Mouse (Mus musculus): Measurements from ENCODE around the gene Klkb1. TPM values are rescaled to one million over a fixed set of nuclear protein-coding genes. Genes with fewer than 3 reads are reported as not detected.
A peak's percentile ranks its signal among the peaks of the same experiment; 100 is the strongest.

Klkb1 gene
- total RNA-seq, 2 experiments from 2014 or later: 0.23 TPM; not detected in 1

DNA sequence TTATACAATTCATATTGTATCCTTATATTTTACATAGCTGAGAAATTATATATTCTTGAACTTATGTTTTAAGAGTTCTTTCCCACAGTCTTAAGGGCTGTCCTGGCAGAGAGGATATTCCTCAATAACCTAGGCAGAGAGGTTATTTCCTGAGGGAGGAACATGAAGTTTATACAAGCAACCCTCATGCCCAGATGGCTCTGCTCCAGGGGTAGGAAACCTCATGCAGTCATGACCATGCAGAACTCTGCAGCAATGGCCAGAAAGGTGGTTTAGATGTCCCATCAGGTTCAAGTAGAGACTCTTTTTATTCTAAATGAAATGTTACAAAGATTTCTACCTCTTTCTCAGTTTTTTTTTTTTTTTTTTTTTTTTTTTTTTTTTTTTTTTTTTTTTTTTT, 25.6 kb downstream of the Klkb1 start:
- DNase-seq (ENCODE audit: low spot score in 2 of 2): no peak

DNA sequence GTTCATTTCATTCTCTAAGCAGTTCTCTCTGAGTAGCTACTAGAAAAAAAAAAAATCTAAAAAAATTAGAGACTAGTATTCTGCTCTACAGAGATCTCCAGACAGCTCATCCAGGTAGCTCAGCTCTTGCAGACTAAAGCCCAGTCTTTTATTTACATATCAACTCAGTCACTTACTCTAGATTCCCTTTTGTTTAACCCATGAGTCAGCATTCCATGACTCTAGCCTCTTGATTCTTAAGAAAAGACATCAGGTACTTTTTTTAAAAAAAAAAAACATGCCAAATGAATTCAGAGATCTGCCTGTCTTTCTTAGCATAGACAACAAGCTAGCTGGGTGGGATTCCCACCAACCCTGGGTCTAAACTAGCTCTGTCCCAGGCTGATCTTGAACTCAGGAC, 26.2 kb downstream of the Klkb1 start:
- DNase-seq (ENCODE audit: low spot score in 2 of 2): no peak

DNA sequence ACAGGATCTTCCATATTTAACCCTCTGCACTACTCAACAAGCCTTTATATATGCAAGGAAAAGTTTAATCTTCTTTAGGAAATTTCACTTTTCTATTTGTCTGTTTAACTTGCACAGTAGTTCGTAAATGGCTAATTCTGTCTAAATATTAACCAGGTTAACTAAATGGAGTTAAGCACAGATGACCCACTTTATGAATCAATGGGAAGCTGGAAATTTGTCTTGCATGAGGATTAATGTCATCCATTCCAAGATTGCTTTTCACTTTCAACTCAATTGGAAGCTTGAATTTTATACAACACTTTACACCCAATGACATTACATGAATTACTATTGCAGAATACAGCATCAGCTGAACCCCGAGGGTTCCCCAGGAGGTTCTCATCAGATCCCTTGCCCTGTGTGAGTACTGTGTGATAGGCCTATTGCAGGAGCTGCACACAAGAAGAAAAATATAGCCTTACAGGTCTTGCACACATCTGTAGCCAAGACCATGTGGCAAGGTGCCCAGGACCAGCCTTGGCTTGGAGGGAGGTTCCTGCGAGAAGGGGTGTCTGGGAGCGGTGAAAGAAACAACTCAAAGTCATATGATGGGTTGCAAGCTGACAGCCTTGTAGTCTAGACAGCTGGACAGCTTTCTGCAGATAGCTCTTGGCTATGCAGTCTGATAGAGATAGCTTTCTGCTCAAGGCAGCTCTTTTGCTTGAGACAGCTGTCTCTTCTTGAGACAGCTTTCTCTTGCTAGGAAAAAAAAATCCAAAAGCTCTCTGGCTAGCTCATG, 26.9 kb downstream of the Klkb1 start:
- DNase-seq (ENCODE audit: low spot score in 2 of 2): no peak

DNA sequence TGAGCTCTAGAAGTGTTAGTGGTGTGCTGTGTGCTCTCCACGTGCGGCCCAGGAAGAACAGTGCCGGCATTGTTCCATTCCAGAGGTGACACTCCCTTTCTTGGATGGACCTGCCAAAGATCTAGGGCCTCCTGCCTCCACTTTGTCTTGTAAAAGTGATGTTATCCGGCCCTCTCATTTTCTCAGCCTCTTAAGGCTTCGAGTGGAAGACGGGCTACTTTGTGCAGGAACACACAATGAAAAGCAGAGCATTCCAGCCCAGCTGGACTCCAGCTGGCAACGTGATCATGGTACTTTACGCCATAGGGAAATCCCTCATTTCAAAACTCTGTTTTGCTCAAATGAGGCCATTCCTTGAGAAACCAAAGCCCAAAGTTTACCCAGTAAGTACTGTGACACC, 27.7 kb downstream of the Klkb1 start:
- no peak for DNase-seq (ENCODE audit: low spot score in 2 of 2)

DNA sequence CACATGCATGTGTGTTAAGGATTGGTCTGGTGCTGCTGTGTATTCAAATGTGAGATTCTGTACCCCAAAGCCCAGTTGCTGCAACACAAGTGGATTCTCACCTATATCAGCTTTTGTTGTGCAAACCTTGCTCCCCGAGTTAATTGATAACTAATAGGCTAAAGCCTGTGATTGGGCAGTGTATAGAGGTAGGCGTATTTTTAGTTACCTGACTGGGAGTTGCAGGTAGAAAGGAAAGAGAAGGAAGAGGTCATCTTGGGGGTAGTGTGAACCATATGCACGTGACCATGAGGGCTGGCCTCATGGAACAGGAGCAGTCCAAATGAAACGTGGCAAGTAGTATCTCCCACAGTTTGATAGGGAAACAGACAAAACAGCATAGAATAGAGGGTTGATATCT, 29.7 kb downstream of the Klkb1 start:
- no peak for DNase-seq (ENCODE audit: low spot score in 2 of 2)

DNA sequence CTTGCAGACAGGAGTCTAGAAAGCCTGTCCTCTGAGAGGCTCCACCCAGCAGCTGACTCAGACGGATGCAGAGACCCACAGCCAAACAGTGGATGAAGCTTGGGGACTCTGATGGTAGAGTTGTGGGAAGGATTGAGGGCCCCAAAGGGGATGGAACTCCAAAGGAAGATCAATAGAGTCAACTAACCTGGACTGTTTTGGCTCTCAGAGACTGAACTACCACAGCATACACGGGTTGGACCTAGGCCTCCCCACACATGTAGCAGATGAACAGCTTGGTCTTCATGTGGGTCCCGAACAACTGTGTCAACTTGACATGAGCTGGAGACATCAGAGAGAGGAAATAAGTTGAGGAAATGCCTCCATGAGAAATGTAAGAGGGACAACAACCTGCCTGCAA, 31.8 kb downstream of the Klkb1 start:
- no peak for DNase-seq (ENCODE audit: low spot score in 2 of 2)

DNA sequence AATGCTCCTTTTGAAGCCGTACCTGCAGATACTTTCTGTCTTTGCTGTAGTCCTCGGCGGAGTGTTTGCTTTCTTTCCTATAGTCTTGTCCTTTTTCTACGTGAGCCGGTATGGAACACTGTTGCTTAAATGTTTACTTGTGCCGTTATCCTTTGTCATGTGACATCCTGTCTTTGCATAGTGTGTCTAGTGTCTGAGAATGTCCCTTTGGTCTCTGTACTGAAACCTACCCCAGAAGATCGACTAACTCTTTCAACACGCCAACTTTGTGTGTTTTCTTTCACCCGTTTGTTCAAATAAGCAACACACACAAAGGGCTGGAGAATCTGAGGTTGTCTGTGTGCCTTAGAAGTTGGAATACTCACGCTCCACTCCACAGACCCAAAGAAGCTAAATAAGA, 32.7 kb downstream of the Klkb1 start, which contains the start of gene F11:
Gene F11 (minus strand): TSS at position 112 of the 400 bp plus-strand sequence.
- DNase-seq (ENCODE audit: low spot score in 2 of 2): no peak

DNA sequence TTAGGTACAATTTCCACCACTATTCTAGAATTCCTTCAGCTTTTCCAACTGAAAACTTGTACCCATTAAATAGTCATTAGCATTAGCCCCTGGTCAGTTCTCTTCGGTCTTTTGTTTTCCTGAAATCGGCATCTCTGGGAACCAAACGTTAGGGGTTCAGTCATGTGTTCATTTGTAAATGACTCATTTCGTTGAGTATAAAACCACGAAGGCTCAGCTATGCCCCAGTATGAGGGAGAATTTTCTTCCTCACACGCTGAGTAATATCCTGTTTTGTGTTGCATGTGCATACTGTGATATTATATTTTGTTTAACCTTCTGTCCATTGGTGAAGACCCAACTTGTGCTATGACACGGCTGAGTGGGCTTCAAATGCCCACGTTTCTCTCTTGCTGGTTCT, 36.2 kb downstream of the Klkb1 start:
- DNase-seq (ENCODE audit: low spot score in 2 of 2): no peak

DNA sequence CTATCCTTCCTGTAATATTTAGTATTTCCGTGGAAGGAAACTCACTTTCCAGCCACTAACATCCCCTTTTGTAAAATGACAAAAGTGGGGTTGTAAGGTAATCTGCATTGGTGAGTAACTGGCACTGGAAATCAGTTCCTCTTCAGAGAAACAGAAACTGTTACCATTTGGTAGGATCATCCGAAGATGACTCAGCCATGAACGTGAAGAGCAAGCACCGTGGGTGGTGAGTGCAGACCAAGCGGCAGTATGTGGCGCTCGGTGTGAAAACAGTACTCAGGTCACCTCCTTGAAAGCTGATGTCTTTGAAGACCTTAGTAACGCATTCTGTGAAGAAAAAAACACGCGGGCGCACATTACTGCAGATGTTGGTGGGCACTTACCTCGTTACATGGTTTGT, 39.6 kb downstream of the Klkb1 start:
- no peak for DNase-seq (ENCODE audit: low spot score in 2 of 2)

DNA sequence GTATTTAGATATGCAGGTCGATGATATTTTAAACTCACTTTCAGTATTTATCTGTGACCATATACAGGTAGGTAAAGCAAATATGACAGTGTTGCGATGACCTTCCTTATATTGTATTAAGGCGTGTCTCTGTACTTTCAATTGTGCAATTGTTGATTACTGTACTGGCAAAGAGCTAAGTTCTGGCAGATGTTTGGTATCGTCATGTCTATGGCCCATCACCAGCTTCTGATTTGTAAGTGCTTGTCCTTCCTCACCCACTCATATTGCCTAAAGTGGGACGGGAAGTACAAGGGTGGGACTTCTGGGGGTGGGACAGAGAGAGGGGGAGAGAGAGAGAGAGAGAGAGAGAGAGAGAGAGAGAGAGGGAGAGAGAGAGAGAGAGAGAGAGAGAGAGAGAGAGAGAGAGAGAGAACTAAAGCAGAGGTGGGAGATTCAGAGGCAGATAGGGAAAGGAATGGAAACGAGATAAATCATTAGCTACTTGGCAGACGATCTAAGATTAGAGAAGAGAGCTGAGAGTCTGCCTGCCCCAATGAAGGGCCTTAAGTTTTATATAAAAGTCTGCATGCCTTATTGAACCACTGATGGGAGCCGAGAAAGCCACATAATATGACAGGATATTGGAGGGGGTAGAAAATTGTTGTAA, 40.3 kb downstream of the Klkb1 start:
- no peak for DNase-seq (ENCODE audit: low spot score in 2 of 2)

DNA sequence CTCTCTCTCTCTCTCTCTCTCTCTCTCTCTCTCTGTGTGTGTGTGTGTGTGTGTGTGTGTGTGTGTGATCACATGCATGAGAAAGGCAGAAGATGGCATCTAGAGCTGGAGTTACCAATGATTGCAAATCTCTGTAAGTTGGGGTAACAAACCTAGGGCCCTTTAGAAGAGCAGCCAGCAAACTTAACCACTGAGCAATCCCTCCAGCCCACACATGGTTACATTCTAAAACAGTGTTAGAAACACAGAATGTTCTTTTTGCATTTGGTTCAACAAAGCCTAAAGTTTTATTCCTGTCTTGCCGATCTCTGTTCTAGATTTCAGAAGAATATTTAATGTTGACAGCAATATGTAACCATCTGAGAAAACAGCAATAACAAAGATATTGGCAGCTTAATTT, 41.1 kb downstream of the Klkb1 start:
- DNase-seq (ENCODE audit: low spot score in 2 of 2): no peak

DNA sequence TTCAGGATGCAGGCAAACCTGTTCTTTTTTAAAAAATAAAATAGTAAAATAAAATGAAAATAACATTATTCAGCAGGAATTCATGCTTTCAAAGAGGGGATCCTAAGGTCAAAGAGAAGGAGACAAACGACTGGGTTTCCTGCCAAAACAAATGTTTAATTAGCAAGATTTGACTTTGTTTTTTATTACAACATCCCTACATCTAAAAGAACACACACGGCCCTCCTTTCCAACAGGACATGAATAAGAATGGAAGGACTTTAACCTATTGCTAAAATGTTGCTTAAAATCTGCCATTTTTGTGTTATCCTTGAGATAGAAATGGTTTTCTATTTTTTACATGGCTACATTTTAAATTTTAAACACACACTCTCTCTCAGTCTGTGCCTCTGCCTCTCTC, 41.5 kb downstream of the Klkb1 start:
- no peak for DNase-seq (ENCODE audit: low spot score in 2 of 2)

DNA sequence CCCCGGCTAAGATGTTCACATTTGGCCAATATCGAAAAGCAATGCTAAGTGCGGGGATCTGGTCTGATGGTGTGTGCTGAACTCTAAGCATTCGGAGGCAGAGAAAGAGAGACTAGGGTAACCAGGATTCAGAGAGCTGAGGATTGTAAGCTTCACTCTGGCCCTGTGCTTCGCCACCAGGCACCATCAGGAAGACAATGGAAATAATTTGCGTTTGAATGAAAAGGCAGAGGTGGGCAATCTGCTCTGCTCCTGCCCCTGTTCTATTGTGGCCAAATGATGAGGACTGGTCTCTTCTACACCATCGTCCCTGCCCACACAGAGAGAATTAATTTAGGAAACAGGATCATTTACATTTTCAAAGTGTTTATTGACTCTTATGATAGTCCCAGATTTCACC, 48.4 kb downstream of the Klkb1 start:
- DNase-seq (ENCODE audit: low spot score in 2 of 2): no peak

DNA sequence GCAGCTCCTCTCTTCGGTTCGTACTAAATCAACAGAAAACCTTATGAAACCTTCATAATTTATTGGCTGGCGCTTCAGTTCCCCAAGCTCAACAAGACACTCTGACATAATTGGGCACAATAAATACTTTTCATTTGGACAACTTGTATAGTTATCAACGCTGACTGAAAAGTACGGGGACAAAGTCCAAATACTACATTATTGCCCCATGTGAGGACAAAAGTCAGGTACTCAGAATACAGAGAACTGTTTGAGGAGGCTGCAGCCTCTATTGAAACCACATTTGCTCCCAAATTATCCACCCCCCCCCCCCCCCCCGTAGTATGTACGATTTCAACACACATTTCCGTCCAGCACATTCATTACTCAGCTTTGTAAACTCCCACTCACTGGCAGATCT, 55.3 kb downstream of the Klkb1 start:
- DNase-seq (ENCODE audit: low spot score in 2 of 2): no peak

DNA sequence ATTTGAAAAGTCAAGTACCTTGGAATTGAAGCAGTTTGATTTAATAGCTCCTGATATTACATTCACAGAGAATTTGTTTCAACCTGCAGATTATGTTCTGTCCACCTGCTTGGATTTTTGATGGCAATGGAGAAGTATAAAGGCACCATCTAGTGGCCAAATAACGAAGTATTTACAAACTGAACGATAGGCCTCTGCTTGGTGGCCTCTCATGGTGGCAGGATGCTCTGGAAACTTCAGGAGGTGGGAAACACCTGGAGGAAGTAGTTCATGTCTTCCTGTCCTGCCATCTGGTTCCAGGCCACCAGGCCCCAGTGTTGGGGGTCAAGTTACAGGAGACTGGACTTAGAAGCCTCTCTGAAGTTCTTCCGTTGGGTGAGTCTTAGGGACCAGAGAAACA, 56.4 kb downstream of the Klkb1 start:
- DNase-seq (ENCODE audit: low spot score in 2 of 2): peak in 1 of 2 experiments; percentile 12

DNA sequence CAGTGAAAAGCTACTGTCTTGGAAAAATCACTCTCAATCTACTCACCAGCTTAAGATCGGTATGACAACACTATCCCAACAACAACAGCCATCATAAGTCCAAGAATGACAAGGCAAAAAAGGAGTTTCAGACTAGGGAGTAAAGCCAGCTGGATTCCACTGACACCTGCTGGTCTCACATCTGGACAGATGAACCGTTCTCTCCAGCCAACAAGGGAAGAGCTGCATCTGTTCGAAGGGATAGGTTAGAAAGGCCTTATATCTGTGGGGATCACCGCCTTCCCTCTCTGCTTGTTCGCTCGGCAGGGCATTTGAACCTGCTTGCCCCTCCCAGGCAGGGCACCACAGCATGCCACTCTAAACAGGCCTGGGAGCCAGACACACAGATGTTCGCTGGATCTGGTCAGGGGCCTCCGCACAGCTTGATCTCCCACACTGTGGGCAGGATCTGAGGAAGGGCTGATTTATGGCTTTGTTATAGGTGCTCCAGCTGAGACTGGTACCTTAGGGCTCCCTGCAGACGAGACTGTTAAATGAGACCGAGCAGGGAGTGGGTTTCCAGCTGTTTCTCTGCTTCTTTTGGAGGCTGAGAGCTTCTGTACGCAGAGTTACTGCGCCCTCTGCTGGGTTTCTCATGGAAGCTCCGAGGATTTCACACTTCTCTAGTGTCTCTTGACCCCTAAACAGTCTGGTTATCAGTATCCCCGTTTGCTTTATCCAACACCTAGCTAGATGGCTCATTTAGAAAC, 58.3 kb downstream of the Klkb1 start:
- peak; percentile 23 to 55 for DNase-seq (ENCODE audit: low spot score in 2 of 2)

DNA sequence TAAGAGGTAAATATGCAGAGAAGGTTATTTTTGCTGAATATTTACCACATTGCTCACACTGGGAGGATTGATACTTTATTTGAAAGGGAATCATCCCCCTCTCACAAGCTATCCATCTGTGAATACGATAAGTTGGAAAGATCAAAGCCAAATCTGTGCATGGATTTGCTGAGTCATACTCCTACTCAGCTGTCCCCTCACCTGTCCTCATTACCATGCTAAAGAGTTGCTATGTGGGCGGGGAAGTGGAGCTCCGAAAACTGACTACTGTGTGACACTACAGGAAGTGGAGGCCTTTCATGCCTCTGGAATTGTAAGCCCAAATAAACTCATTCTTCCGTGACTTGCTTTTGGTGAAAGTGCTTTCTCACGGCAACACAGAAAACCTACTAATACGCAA, 59.4 kb downstream of the Klkb1 start:
- DNase-seq (ENCODE audit: low spot score in 2 of 2): no peak

DNA sequence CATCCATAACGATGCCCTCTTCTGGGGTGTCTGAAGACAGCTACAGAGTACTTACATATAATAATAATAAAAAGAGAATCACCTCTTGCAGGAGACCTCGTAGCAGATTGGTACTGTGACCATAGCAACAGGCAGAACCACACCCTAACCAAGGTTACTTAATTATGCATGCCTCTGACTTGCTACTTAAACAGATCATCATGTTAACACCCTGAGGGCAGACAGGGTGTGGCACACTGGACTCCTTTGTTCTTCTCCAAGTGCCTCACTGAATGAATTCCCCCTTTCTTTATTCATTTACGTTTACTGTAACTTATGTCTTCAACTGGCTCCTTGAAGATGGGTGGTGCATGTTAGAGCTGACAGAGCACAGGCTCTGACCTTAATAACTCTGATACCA, 61.4 kb downstream of the Klkb1 start:
- DNase-seq (ENCODE audit: low spot score in 2 of 2): no peak
